Mouse (Mus musculus) forebrain, embryonic 15.5 days (tissue): ENCODE results near the gene Olfr906. TPM values are rescaled to one million over a fixed set of nuclear protein-coding genes. Genes with fewer than 3 reads are reported as not detected.

ENCODE experiments used
- ATAC-seq: fragments of 200-750 bp; cut with Nextera tagmentation; replicated peaks from 2 replicates; pipeline ENCODE4 v1.8.0; 2017; ENCODE audit warnings: mild to moderate bottlenecking, moderate TSS enrichment, moderate library complexity
- H3K27ac ChIP-seq: fragments of 300-500 bp; sonication (generic); replicated peaks from 2 replicates; pipeline ENCODE4 v1.5.1; 2015; ENCODE audit warnings: mild to moderate bottlenecking, inconsistent platforms
- H3K27me3 ChIP-seq: fragments of 300-500 bp; sonication (generic); 2 replicates; pipeline ENCODE4 v1.6.1; 2015; ENCODE audit warnings: inconsistent platforms
- H3K36me3 ChIP-seq: fragments of 300-500 bp; sonication (generic); 2 replicates; pipeline ENCODE4 v1.6.1; 2015; ENCODE audit warnings: mild to moderate bottlenecking, inconsistent platforms
- H3K4me1 ChIP-seq: fragments of 300-500 bp; sonication (generic); 2 replicates; pipeline ENCODE4 v1.6.1; 2015; ENCODE audit warnings: inconsistent platforms
- H3K4me2 ChIP-seq: fragments of 300-500 bp; sonication (generic); replicated peaks from 2 replicates; pipeline ENCODE4 v1.6.1; 2015; ENCODE audit warnings: mild to moderate bottlenecking, inconsistent platforms
- H3K4me3 ChIP-seq: fragments of 300-500 bp; sonication (generic); 2 replicates; pipeline ENCODE4 v1.5.1; 2015; ENCODE audit warnings: mild to moderate bottlenecking, inconsistent platforms
- H3K9ac ChIP-seq: fragments of 300-500 bp; sonication (generic); replicated peaks from 2 replicates; pipeline ENCODE4 v1.6.1; 2015; ENCODE audit warnings: mild to moderate bottlenecking, inconsistent platforms
- H3K9me3 ChIP-seq: fragments of 300-500 bp; sonication (generic); 2 replicates; pipeline ENCODE4 v1.6.1; 2016; ENCODE audit warnings: inconsistent platforms
- WGBS: fragments of 180-500 bp; shearing (Covaris S2); methylation state at CpG from one replicate; pipeline ENCODE4 v1.1.7; 2015; ENCODE audit warnings: mixed read lengths; 5-methylcytosine and 5-hydroxymethylcytosine counted together
- polyA plus RNA-seq: library from polyadenylated mRNA; unstranded; fragments of >200 nt; fragmentation: Nextera tagmentation; extraction: Ambion mirVana; gene quantifications from 2 replicates; pipeline ENCODE4 v1.2.1, GENCODE M21; 2015

Olfr906 gene
- not detected in 2 replicates for polyA plus RNA-seq

DNA sequence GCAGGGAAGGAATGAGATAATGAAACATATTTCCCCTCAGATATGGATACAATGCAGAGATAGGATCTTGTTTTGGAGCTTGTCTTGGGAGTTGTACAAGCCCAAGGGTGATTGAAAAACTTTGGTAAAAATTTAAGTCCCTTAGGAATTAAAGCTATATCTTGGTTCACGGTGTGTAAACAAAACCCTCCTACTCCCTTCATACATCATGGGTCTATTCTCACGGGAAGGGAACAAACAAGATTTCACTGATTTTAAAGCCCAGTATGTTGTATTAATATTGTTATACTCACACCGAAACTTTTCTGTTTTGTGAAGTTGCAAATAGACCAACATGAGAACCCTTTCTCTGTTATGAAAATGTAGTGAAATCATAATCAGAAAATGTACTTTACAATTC lies at the start of gene Olfr906:
Olfr906 (plus strand) TSS at position 301 of the 400 bp plus-strand sequence.
- H3K4me1 ChIP-seq: no peaks in the 10 kb centered on the region
- H3K27ac ChIP-seq: no peak within 1 kb of the TSS
- no peak within 1 kb of the TSS for H3K4me2 ChIP-seq
- no peak for ATAC-seq
- 89% methylated on average over 3 of the region's 3 CpGs for WGBS
- no peak within 1 kb of the TSS for H3K4me3 ChIP-seq
- H3K9ac ChIP-seq: no peak within 1 kb of the TSS
- no peaks in the 10 kb centered on the region for H3K9me3 ChIP-seq
- no peaks in the 10 kb centered on the region for H3K36me3 ChIP-seq
- no peaks in the 10 kb centered on the region for H3K27me3 ChIP-seq

DNA sequence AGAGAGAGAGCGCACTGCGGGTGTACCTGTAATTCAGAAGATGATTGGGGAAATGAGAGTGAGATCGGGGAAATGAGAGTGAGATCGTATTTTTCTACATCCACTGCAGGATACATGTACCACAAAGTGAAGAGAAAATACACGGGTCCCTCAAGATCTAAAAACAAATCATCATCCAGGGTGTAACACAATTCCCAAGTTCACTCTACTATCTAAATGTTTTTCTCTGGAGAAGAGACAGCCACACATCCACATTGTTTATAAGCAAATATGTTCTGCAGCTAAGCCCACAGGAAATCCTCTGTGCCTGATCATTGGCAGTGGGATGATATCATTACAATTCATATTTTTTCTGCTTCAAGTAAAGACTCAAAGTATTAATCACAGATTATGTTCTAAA lies 39.5 kb upstream of the Olfr906 start, which contains the start of gene Olfr902:
Olfr902 (plus strand) TSS at position 301 of the 400 bp plus-strand sequence.
- no peak for ATAC-seq
- Histone ChIP-seq H3K27me3 (no peaks in the 10 kb centered on the region), H3K27ac (no peak within 1 kb of the TSS), H3K4me2 (no peak within 1 kb of the TSS), H3K9me3 (no peaks in the 10 kb centered on the region), H3K9ac (no peak within 1 kb of the TSS), H3K36me3 (no peaks in the 10 kb centered on the region), H3K4me1 (no peaks in the 10 kb centered on the region), H3K4me3 (no peak within 1 kb of the TSS)
- WGBS: 90% methylated on average over 5 of the region's 5 CpGs

DNA sequence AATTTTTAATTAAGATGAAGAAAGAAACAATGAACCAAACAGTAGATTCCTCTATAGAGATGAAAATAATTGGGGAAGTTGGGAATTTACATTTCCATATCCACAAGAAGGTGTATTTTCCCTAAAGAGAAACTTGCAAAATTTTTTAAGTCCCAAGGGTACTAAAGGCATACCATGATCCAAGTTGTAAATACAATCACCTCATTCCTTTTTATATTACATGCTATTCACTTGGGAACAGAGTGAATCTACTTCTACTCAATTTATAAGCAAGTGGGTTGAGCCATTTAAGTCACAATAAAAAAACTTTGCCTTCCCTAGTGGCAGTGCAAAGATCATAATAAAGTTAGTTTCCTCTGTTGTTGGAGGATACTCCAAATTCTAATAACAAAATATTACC lies 24.0 kb upstream of the Olfr906 start, which contains the start of gene Olfr904:
Olfr904 (plus strand) TSS at position 301 of the 400 bp plus-strand sequence.
- no peak within 1 kb of the TSS for H3K4me3 ChIP-seq
- H3K4me1 ChIP-seq: no peaks in the 10 kb centered on the region
- no peaks in the 10 kb centered on the region for H3K27me3 ChIP-seq
- no peak within 1 kb of the TSS for H3K27ac ChIP-seq
- no peaks in the 10 kb centered on the region for H3K9me3 ChIP-seq
- no peak for ATAC-seq
- H3K9ac ChIP-seq: no peak within 1 kb of the TSS
- H3K36me3 ChIP-seq: no peaks in the 10 kb centered on the region
- H3K4me2 ChIP-seq: no peak within 1 kb of the TSS

DNA sequence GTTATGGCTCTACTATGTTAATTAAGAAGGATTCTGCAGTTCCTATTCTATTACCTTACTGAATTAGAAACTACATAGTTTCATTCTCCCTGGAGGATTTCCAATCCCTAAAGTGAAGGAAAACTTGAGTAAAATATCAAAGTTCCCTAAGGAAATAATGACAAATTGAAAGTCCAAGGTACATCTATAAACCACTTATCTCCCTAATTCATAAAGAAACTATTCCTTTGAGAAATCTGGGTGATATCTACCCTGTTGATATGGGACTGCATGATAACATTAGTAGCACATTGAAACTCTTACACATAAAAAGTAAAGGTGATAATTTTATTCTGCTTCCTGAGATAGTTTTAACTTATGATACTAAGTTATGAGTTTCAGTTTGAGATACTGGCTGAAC lies 16.1 kb upstream of the Olfr906 start, which contains the start of gene Olfr905:
Olfr905 (plus strand) TSS at position 301 of the 400 bp plus-strand sequence.
- no peak for ATAC-seq
- no peaks in the 10 kb centered on the region for H3K27me3 ChIP-seq

DNA sequence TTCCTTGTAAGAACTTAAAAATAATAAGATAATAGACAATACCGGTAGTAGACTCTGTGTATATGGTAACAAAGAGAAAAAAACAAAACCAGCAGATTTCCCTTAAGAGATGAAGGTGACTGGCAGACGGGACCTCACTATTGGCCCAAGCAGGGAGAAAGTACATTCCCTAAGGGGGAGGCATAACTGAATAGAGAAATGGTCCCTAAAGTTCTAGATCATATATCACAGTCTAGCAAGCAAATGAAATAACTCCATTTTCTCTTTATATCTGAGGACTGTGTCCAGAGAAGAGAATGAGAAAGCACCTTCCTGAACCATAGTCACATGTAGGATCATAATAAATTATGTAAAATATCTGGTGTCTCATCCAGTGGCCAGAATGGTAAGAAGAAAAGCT lies 8.6 kb downstream of the Olfr906 start, which contains the start of gene Olfr907:
Olfr907 (plus strand) TSS at position 301 of the 400 bp plus-strand sequence.
- WGBS: 88% methylated on average over 2 of the region's 2 CpGs
- Histone ChIP-seq H3K9ac (no peak within 1 kb of the TSS), H3K4me2 (no peak within 1 kb of the TSS), H3K4me3 (no peak within 1 kb of the TSS), H3K36me3 (no peaks in the 10 kb centered on the region), H3K27ac (no peak within 1 kb of the TSS), H3K4me1 (no peaks in the 10 kb centered on the region), H3K9me3 (no peaks in the 10 kb centered on the region), H3K27me3 (no peaks in the 10 kb centered on the region)
- ATAC-seq: no peak

More for the DNA sequence above, 16.1 kb upstream of the Olfr906 start, which contains the start of gene Olfr905:
- Histone ChIP-seq H3K4me1 (no peaks in the 10 kb centered on the region), H3K36me3 (no peaks in the 10 kb centered on the region), H3K4me3 (no peak within 1 kb of the TSS), H3K4me2 (no peak within 1 kb of the TSS), H3K9ac (no peak within 1 kb of the TSS), H3K27ac (no peak within 1 kb of the TSS), H3K9me3 (no peaks in the 10 kb centered on the region)

DNA sequence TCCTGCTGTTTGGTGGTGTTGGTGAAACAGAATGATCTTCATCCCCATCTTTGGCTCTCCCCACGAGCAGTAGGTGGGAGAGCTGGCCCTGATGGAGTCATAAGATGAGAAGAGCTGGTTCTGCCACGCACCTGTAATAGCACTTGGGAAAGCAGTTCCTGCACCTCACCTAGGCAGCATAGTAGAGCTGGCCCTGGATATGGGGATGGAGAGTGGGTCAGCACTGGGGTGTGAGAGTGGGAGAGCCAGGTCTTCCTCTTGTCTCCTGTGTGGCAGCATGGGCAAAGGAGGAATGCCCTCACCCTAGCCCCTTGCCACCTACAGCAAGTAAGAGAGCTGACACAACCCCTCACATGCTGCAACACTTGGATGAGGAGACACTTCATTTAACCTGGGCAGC lies 25.5 kb downstream of the Olfr906 start:
- no peaks in the 10 kb centered on the region for H3K27me3 ChIP-seq
- no peak overlapping the region for H3K4me3 ChIP-seq
- no peaks in the 10 kb centered on the region for H3K36me3 ChIP-seq
- H3K4me1 ChIP-seq: no peaks in the 10 kb centered on the region
- no peak overlapping the region for H3K4me2 ChIP-seq
- 77% methylated on average over 2 of the region's 2 CpGs for WGBS
- H3K27ac ChIP-seq: no peak overlapping the region
- no peak overlapping the region for H3K9ac ChIP-seq
- H3K9me3 ChIP-seq: no peaks in the 10 kb centered on the region
- ATAC-seq: no peak

DNA sequence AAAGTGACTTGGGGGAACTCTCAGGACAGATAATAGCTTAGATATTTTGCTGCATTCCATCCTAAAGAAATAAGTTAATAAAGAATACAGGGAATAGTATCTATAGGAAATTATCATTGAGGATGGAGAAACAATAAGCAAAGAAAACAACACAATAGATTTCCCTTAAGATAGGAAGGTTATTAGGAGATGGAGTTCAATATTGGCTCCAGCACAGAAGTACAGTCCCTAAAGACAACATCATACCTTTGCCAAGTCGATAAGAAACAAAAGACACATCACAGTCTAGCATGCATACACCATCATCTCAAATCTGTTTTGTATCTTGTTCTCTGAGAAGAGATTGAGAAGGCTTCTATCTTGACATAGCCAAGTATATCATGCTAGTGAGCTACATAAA lies 34.4 kb downstream of the Olfr906 start, which contains the start of gene Olfr911-ps1:
Olfr911-ps1 (plus strand) TSS at position 301 of the 400 bp plus-strand sequence.
- H3K4me1 ChIP-seq: no peaks in the 10 kb centered on the region
- no peak within 1 kb of the TSS for H3K27ac ChIP-seq
- H3K4me2 ChIP-seq: no peak within 1 kb of the TSS
- no peak within 1 kb of the TSS for H3K9ac ChIP-seq
- no peaks in the 10 kb centered on the region for H3K36me3 ChIP-seq
- H3K4me3 ChIP-seq: no peak within 1 kb of the TSS
- WGBS: 83% methylated on average over 1 of the region's 1 CpGs
- H3K27me3 ChIP-seq: no peaks in the 10 kb centered on the region
- no peaks in the 10 kb centered on the region for H3K9me3 ChIP-seq
- ATAC-seq: no peak

DNA sequence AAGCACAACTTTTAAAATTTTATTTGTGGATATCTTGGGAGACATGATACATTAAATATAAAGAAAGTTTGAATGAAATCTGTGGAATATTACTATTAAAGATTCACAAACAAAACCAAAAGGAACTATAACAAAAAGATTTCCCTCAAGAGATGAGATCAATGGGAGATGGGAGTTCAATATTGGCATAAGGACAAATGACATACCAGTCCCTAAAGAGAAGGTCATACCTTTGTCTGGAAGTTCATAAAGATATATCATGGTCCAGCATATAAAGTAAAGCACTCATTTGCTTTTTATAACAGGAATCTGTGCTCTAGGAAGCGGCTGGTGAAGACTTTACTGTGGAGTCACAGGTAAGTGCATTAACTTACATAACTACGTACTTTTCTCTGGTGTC lies 50.7 kb downstream of the Olfr906 start, which contains the start of gene Olfr910:
Olfr910 (plus strand) TSS at position 301 of the 400 bp plus-strand sequence.
- WGBS: 95% methylated on average over 2 of the region's 2 CpGs
- H3K4me1 ChIP-seq: no peaks in the 10 kb centered on the region
- H3K9ac ChIP-seq: no peak within 1 kb of the TSS

More for the DNA sequence above, 50.7 kb downstream of the Olfr906 start, which contains the start of gene Olfr910:
- Histone ChIP-seq H3K36me3 (no peaks in the 10 kb centered on the region), H3K27me3 (no peaks in the 10 kb centered on the region), H3K27ac (no peak within 1 kb of the TSS), H3K4me3 (no peak within 1 kb of the TSS), H3K9me3 (no peaks in the 10 kb centered on the region; the same call in 1 of the 2 replicates), H3K4me2 (no peak within 1 kb of the TSS)
- no peak for ATAC-seq

Other genes starting within 250 kb of the Olfr906 start
- not detected in 2 replicates for gene Olfr143, start 234.3 kb upstream of the Olfr906 start, polyA plus RNA-seq
- gene Olfr895, start 219.2 kb upstream of the Olfr906 start, polyA plus RNA-seq: not detected in 2 replicates
- not detected in 2 replicates for gene Olfr896-ps1, start 196.0 kb upstream of the Olfr906 start, polyA plus RNA-seq
- not detected in 2 replicates for gene Olfr25, start 158.0 kb upstream of the Olfr906 start, polyA plus RNA-seq
- not detected in 2 replicates for gene Olfr898, start 138.7 kb upstream of the Olfr906 start, polyA plus RNA-seq
- gene Olfr250, start 120.2 kb upstream of the Olfr906 start, polyA plus RNA-seq: not detected in 2 replicates
- not detected in 2 replicates for gene Olfr251, start 110.0 kb upstream of the Olfr906 start, polyA plus RNA-seq
- not detected in 2 replicates for gene Olfr147, start 85.4 kb upstream of the Olfr906 start, polyA plus RNA-seq
- gene Olfr901, start 57.6 kb upstream of the Olfr906 start, polyA plus RNA-seq: not detected in 2 replicates
- gene Olfr902, start 39.4 kb upstream of the Olfr906 start, polyA plus RNA-seq: not detected in 2 replicates
- gene Olfr904, start 23.9 kb upstream of the Olfr906 start, polyA plus RNA-seq: not detected in 2 replicates
- gene Olfr905, start 16.0 kb upstream of the Olfr906 start, polyA plus RNA-seq: not detected in 2 replicates
- gene Olfr907, start 8.7 kb downstream of the Olfr906 start, polyA plus RNA-seq: not detected in 2 replicates
- gene Olfr911-ps1, start 34.5 kb downstream of the Olfr906 start, polyA plus RNA-seq: not detected in 2 replicates
- gene Olfr910, start 50.8 kb downstream of the Olfr906 start, polyA plus RNA-seq: not detected in 2 replicates
- gene Olfr912, start 93.1 kb downstream of the Olfr906 start, polyA plus RNA-seq: not detected in 2 replicates
- not detected in 2 replicates for gene Olfr913, start 105.7 kb downstream of the Olfr906 start, polyA plus RNA-seq
- not detected in 2 replicates for gene Olfr914, start 118.0 kb downstream of the Olfr906 start, polyA plus RNA-seq
- gene Olfr916, start 172.8 kb downstream of the Olfr906 start, polyA plus RNA-seq: not detected in 2 replicates
- gene Olfr917, start 178.8 kb downstream of the Olfr906 start, polyA plus RNA-seq: not detected in 2 replicates
- gene Olfr918, start 187.5 kb downstream of the Olfr906 start, polyA plus RNA-seq: not detected in 2 replicates
- not detected in 2 replicates for gene Olfr919, start 216.6 kb downstream of the Olfr906 start, polyA plus RNA-seq
- gene Vwa5a, start 231.2 kb downstream of the Olfr906 start, polyA plus RNA-seq: 5.5 and 5.7 TPM in 2 replicates